Mouse (Mus musculus) cerebellum, postnatal 36 days (tissue): ENCODE results near the gene Phactr1.
"Not testable (repeated sequence)": the region's sequence is repeated elsewhere in the genome, so short reads cannot be mapped to it uniquely, and the experiment has no call there.

Source experiments
- DNase-seq, 2 experiments: peaks; one replicate each; pipeline ENCODE4 v3.0.0; 2021 to 2022; ENCODE audit warnings: mixed read lengths in 2 of 2

Phactr1 gene

GRCm38 (mm10) chr13:42934538-42935126, 254.2 kb downstream of the Phactr1 start:
- DNase-seq, result no peak

- no peak for DNase-seq
Measured at GRCm38 (mm10) chr13:42937871-42938270, 257.4 kb downstream of the Phactr1 start.

GRCm38 (mm10) chr13:42938346-42938745, 257.9 kb downstream of the Phactr1 start:
- no peak for DNase-seq

GRCm38 (mm10) chr13:42940271-42940670, 259.8 kb downstream of the Phactr1 start:
- no peak for DNase-seq

DNA sequence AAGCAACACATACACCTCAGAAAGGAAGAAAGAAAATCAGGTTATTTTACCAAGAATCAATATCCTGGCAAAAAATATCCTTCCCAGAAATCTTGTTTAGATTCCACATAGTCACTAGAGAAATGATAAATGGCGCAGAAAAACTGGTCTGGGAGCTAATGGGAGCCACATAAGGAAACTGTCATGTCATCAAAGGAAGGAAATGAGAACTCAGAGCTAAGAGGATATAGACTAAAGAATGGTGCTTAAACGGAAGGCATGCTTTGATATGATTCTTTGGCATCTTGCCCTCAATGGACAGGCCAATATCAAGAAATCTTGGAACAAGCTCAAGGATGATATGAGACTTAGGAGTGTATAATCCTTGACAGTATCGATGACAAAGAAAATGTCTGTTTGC, 263.7 kb downstream of the Phactr1 start:
- no peak for DNase-seq

DNA sequence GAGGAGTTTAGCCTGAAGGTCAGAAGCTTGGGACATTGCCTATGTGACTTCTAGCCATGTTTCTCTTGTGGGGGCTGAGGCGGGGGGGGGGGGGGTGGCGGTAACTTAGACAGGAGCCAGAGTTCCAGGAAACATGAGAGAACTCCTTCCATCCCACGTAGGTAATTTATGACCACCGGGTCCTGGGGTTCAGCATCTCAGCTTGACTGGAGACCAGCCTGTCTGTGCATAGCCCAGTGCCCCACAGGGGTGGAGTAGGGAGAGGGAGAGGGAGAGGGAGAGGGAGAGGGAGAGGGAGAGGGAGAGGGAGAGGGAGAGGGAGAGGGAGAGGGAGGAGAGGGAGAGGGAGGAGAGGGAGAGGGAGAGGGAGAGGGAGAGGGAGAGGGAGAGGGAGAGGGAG, 264.8 kb downstream of the Phactr1 start:
- DNase-seq, result not testable (repeated sequence)

DNA sequence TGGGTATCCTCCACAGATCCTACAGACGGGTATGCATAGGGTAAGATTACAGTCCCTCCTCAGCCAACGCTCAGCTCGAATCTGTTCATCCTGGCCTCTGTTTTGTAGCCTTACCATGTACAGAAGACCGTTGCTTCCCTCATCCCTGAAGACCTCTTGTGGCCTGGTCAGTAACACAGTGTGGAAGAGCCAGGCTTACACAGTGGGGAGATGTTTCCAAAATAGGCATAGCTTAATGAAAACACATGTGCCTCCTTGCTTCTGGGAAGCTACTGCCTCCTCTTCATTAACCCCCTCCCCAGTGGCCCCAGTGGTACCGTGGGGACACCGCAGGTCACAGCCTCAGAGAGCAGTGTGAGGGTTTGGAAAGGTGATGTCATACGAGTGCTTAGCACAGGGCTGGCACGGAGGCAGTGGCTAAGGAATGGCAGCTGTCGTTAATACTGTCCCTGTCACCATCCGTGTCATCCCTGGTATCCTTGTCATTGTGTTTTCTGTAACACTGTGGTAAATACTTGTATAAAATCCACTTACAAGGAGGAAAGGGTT, 268.4 kb downstream of the Phactr1 start:
- no peak for DNase-seq

GRCm38 (mm10) chr13:42949336-42949735, 268.9 kb downstream of the Phactr1 start:
- no peak for DNase-seq

GRCm38 (mm10) chr13:42950056-42950455, 269.6 kb downstream of the Phactr1 start:
- DNase-seq, result no peak

GRCm38 (mm10) chr13:42952037-42952721, 271.8 kb downstream of the Phactr1 start:
- no peak for DNase-seq

GRCm38 (mm10) chr13:42953071-42953470, 272.6 kb downstream of the Phactr1 start:
- DNase-seq, result no peak

DNA sequence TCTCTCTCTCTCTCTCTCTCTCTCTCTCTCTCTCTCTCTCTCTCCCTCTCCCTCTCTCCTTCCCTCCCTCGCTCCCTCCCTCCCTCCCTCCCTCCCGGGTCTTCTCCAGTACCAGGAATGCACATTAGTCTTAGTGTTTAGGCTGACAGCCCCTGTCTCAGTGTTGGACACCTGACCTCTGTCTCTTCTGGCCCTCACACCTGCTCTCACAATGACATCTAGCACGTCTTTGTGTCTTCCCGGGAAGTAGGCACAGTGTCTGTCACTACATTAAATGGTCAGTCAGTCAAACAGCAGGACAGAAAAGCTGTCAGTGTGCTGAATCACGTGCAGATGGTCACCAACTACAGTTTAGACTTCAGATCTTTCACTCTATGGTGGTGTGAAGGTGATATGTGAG, 273.7 kb downstream of the Phactr1 start:
- no peak for DNase-seq

GRCm38 (mm10) chr13:42956327-42956726, 275.9 kb downstream of the Phactr1 start:
- DNase-seq, result no peak

- DNase-seq, result no peak
Measured at GRCm38 (mm10) chr13:42957856-42958255, 277.4 kb downstream of the Phactr1 start.

DNA sequence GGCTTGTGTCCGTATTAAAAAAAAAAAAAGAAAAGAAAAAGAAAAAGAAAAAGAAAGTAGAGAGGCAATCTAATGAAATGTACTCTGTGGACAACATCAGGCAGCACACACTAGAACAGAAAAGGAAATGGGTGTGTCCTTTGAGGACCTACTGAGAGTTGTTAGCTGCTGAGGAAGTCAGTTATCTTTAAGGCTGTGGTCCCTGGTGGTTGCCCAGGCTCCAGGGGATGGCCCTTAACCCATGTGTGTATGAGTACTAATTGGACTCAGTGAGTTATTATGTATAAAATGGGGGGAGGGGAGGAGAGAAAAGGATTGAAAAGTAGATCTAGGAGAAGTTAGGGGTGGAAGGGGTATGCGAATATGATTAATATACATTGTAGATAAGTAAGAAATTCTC, 278.4 kb downstream of the Phactr1 start:
- no peak for DNase-seq

DNA sequence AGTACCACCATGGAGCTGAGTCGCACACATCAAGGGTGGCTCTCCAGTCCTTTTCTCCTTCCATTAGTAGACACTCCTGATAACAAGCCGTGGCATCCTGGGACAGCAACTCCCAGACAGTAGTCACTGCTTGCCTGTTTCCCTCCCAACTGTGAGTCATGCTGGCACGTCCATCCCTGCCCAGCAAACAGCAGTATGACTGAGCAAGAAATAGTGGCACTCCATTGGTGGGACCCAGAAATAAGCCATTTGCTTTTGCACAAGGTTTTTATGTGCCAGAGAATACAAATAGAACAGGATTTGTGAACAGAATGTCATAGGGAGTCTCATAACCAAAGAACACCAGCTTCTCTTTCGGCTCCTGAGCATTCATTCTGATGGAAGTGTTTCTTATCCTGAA, 281.1 kb downstream of the Phactr1 start:
- DNase-seq, result no peak

GRCm38 (mm10) chr13:42968537-42968936, 288.1 kb downstream of the Phactr1 start:
- no peak for DNase-seq

GRCm38 (mm10) chr13:42973561-42973960, 293.1 kb downstream of the Phactr1 start:
- DNase-seq, result peak; percentile 41 to 46

GRCm38 (mm10) chr13:42973961-42974360, 293.5 kb downstream of the Phactr1 start:
- peak in 1 of 2 experiments; percentile 42 for DNase-seq

GRCm38 (mm10) chr13:42974506-42974905, 294.1 kb downstream of the Phactr1 start:
- no peak for DNase-seq

GRCm38 (mm10) chr13:42976144-42976543, 295.7 kb downstream of the Phactr1 start:
- DNase-seq, result no peak

DNA sequence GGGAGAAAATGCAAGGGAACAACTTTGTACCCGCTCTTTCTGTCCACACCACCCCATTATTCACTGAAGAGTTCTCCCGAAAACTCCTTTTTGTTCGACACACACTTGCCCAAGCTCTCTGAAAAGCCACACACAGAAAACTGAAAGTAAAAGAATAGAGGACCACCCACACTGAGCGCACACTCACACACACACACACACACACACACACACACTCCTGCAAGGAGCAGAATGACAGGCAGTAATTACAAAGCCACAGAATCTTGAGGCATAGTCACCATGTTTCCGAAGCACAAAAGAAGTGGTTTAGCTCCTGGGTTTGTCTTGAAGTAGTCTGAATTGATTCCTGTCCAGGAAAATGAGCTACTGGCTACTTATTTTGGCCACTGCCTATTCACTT, 296.5 kb downstream of the Phactr1 start:
- DNase-seq, result no peak

DNA sequence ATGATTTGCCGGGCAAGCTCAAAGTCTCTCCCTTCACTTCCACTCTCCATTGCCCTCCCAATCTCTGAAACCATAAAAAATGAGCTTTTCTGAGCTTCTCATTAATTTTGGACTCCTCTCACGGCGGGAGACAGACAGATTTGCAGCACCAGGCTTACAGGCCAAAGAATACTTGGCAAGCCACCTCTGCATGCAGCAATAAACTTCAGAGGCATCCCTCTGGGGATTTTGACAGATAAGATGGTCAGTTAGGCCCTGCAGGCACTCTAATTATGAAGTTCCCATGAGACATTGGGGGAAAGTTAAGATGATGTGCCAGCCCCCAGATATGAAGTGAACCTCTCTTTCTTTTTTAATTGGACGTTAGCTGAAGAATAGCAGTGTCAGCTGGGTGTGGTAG, 300.2 kb downstream of the Phactr1 start:
- DNase-seq, result peak in 1 of 2 experiments; percentile 24

- DNase-seq, result no peak
Measured at GRCm38 (mm10) chr13:42982646-42983045, 302.2 kb downstream of the Phactr1 start.
